Mouse (Mus musculus): ENCODE results near the gene Cd40lg. TPM values are rescaled to one million over a fixed set of nuclear protein-coding genes. Genes with fewer than 3 reads are reported as not detected.

The Cd40lg gene
- total RNA-seq (2021), result not detected
- long read RNA-seq, experiment 1, result 0 reads
- long read RNA-seq, experiment 2, result 0 reads

DNA sequence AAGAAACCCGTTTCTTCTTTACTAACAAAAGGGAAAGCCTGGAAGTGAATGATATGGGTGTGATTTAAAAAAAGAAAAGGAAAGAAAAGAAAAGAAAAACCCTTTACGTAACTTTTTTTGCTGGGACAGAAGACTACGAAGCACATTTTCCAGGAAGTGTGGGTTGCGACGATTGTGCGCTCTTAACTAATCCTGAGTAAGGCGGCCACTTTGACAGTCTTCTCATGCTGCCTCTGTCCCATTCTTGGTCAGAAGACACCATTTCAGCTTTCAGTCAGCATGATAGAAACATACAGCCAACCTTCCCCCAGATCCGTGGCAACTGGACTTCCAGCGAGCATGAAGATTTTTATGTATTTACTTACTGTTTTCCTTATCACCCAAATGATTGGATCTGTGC is at the start of gene Cd40lg:
Gene Cd40lg, plus strand, starts transcription at position 268 of the 400 bp plus-strand sequence.
- DNase-seq (ENCODE audit: low spot score in 2 of 2), result no peak

DNA sequence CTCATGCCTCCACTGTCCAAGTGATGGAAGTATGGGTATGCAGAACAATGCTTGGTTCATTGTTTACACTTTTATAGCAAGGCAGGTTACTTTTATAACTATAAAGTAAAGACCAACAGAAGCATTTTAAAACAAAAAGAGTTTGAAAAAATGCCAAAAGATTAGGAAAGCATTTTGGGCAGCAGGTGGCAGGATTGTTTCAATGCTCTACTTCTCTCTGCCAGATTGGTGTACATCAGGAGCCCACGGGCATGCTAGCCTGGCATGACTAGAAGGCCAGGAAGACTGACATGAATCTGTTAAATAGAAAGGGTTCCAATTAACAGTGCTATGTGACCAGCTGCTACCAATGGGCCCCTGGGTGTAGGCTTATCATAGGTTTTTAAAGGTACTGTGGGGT is 45.4 kb upstream of the Cd40lg start:
- DNase-seq (ENCODE audit: low spot score in 2 of 2), result peak in 1 of 2 experiments; percentile 27

- DNase-seq (ENCODE audit: low spot score in 2 of 2), result no peak
These were observed 40.7 kb upstream of the Cd40lg start for GRCm38 (mm10) chrX:57171269-57171668.

DNA sequence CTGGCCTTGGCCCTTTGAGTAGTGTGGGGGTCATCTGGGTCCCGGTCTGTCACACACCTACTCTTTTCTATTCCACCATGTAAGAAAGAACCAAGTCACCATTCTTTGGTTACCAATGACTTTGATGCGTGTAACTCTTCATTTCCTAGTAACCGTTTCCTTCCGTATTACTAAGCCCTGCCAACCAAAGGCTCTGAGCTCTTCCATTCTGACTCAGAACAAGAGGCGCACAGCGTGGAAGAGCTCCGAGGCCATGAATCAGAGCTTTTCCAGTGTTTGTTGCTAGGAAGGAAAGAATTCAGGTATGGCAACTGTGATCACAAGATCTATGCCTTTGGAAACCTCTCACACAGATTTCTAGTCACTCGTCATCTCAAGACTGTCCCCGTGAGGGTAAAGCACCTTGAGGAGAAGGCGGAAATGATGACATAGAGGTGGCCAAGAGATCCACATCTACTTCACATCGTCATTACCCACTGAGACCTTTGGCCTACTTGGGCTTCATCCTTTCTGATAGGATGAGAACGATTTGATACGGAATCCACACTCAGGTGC is 34.6 kb upstream of the Cd40lg start:
- no peak for DNase-seq (ENCODE audit: low spot score in 2 of 2)

- DNase-seq (ENCODE audit: low spot score in 2 of 2), result no peak
These were observed 29.5 kb upstream of the Cd40lg start for GRCm38 (mm10) chrX:57182470-57182869.

- no peak for DNase-seq (ENCODE audit: low spot score in 2 of 2)
These were observed 28.6 kb upstream of the Cd40lg start for GRCm38 (mm10) chrX:57183359-57183758.

DNA sequence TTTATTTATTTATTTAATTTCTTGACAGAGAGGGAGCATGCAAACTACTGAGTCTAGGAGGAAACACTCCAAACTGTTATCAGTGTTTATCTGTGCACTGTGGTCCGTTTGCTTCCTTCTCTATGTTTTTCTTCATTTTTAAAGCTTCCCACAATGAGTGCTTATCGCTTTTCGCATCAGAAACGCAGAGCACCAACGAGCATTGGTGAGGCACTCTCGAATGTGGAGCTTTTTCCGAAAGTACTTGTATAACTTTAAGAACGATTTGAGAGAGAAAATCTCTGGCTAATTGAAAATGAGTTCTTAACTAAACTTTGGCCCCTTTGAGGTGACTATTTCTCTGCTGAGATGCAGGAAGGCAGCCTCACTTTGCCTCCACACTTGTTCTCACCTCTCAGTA is 24.6 kb upstream of the Cd40lg start:
- DNase-seq (ENCODE audit: low spot score in 2 of 2), result no peak

GRCm38 (mm10) chrX:57189335-57189734 is 22.6 kb upstream of the Cd40lg start:
- DNase-seq (ENCODE audit: low spot score in 2 of 2), result no peak

DNA sequence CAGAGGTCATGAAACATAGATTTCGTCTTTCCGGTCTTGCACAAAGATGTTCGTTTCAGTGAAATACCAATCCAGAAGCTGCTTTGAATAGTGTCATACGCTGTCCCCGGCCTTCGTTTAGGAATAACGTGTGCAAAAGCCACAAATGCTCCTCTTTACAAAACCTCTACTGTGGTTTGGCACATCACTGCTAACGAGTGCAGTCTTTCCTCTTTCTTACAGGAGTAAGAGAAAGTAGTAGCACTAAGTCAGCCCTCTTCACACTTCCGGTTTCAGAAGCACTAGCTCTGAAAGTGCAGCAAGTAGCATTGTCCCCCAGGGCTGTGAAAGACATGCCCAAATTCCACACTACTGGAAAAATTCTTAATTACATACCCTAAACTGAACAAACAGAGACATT is 15.6 kb upstream of the Cd40lg start:
- DNase-seq (ENCODE audit: low spot score in 2 of 2), result no peak

GRCm38 (mm10) chrX:57198036-57198435 is 13.9 kb upstream of the Cd40lg start:
- no peak for DNase-seq (ENCODE audit: low spot score in 2 of 2)

DNA sequence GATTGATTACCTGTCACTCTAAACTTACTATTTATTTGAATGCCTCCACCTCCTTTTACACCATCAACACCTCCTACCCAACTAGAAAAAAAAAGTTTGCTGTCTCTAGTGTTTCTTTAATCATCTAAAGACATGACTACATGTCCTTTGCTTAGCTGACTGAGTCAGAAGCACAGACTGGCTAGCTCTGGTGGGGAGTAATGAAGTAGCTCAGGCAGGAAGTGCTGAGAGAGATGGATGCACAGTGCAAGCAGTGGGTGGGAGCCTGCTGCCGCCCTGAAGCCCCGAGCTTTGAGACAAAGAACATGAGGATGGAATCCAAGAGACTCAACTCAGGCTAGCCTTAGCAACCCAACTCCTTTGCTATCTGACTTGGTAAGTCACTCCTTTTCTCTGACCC is 11.5 kb upstream of the Cd40lg start:
- no peak for DNase-seq (ENCODE audit: low spot score in 2 of 2)

DNA sequence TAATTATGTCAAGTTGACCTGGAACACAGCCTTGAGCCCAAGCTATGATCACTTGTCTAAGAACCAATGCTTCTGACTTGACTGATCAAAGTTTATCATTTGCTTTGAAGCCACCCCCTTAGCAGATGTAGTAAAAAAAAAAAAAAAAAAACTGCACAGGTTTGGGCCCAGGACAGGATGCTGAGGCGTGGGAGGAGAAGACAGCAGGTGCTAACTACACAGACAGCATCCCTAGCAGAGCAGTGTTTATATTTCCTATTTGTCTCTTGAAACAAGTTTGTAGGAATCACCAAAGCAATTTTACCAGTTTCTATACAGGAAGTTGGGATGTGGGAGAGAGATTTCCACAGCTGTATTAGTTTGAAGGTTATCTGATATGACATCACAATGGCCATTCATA is 1.4 kb upstream of the Cd40lg start:
- DNase-seq (ENCODE audit: low spot score in 2 of 2), result no peak

DNA sequence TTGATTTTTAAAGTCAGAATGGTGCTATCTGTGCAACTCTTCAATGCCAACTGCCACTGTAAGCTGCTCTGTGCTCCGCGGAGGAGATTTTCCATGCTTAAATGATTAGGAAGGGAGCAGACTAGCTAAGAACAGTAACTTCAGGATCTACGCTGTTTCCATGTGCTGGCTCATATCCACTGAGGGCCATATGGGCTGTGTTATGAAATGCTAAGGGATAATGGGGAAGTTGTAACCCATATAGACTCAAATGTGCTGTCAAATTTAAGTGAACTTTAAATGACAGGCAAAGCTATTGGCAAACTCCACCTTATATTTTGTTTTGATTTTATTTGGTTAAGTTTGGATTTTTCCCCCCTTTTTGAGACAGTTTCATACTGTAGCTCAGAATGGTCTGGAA is 919 bp downstream of the Cd40lg start:
- peak in 1 of 2 experiments; percentile 15 for DNase-seq (ENCODE audit: low spot score in 2 of 2)

DNA sequence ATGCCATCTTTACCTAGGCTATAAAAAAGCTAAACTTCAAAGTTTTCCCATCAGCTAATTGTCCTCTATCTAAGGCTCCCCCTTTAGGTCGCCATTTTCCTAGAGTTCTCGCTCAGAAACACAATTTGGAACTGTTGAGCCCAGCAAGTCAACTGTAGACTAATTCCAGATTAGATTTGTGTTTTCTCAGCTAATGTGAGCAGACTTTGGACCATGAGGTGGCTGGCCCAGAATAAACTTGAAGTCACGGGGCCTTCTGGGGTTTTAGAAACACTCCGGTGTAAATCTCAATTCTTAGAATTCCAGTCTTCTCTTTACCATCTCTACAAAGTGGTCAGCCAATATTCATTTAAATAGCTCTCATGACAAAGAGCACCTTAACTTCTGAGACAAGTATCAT is 3.6 kb downstream of the Cd40lg start:
- no peak for DNase-seq (ENCODE audit: low spot score in 2 of 2)

GRCm38 (mm10) chrX:57216271-57216670 is 4.3 kb downstream of the Cd40lg start:
- no peak for DNase-seq (ENCODE audit: low spot score in 2 of 2)

DNA sequence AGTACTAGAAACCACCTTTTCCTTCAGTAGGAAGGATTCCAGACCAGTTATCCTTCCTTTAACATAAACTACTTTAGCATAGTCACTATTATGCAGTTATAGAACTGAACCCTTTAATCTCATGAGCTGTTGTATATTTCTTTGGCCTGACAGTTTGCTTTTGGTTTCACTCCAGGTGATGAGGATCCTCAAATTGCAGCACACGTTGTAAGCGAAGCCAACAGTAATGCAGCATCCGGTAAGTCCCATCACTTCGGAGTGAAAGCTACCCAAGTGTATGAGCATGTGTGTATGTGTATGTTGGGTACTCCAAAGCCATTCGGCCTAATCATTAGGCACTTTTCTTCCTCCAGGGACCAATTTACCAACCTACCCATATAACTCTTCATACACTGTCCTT is 7.6 kb downstream of the Cd40lg start:
- no peak for DNase-seq (ENCODE audit: low spot score in 2 of 2)

DNA sequence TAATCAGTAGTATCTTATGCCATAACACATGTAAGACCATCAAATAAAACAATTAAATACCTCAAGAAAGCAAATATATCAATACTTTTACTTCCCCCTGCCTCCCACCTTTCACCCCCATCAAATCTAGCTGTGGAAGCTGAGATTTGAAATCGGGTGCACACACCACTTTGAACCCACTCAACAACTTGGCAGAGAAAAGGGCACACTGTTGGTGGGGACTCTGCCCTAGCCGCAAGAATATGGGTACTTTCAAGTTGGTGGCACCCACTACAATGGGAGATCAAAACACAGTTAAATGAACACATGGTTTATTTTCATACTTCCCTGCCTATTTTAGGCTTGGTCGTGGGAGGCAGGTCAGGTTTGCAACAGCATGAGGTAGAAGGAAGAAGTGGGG is 9.9 kb downstream of the Cd40lg start:
- no peak for DNase-seq (ENCODE audit: low spot score in 2 of 2)

DNA sequence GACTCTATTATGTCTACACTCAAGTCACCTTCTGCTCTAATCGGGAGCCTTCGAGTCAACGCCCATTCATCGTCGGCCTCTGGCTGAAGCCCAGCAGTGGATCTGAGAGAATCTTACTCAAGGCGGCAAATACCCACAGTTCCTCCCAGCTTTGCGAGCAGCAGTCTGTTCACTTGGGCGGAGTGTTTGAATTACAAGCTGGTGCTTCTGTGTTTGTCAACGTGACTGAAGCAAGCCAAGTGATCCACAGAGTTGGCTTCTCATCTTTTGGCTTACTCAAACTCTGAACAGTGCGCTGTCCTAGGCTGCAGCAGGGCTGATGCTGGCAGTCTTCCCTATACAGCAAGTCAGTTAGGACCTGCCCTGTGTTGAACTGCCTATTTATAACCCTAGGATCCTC is 11.4 kb downstream of the Cd40lg start:
- DNase-seq (ENCODE audit: low spot score in 2 of 2), result peak; percentile 25 to 33

- DNase-seq (ENCODE audit: low spot score in 2 of 2), result no peak
These were observed 16.2 kb downstream of the Cd40lg start for GRCm38 (mm10) chrX:57228178-57228577.

GRCm38 (mm10) chrX:57233596-57233995 is 21.7 kb downstream of the Cd40lg start:
- DNase-seq (ENCODE audit: low spot score in 2 of 2), result peak in 1 of 2 experiments; percentile 31

DNA sequence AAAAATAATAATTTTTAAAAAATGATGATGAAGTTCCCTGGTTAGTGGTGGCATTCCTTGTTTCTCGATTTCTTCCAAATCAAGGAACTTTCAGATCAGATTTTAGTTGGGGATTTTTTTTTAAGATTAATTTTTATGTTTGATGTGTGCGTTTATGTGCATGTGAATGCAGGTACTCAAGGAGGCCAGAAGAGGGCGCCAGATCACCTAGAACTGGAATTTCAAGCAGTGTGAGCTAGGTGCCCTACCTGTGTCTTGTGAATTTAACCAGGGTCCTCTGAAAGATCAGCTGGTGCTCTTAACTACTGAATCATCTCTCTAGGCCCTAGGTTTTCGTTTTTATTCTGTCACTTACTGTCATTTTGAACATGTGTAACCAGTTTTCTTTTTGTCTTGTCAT is 24.0 kb downstream of the Cd40lg start:
- no peak for DNase-seq (ENCODE audit: low spot score in 2 of 2)

- no peak for DNase-seq (ENCODE audit: low spot score in 2 of 2)
These were observed 26.6 kb downstream of the Cd40lg start for GRCm38 (mm10) chrX:57238572-57238971.

DNA sequence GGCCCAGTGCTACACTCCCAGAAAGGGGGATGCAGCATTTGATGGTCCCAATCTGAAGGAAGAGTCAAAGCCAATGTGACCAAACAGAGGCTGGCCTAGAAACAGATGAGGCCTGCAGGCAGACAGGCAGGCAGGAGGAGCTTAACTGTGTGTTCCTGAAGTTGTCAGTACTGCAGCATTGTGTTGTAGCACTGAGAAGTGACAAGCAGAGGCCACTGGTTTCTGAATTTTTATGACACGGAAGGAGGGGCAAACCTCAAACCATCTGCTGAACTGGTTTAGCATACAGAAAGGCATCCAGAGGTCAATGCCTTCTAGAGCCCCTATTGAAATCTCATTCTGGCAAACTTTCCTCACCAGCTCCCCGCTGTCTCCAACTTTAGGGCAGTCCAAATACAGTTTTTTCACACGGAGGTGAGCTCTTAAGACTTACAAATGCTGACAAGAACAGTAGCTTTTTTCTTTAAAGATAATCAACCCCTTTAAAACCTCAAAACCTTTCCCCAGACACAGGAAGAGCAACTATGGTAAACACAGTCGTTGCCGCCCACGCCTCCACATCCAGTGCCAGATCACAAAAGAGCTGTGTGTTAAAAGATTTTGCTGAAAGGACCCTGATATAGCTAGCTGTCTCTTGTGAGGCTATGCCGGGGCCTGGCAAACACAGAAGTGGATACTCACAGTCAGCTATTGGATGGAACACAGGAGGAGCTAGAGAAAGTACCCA is 41.5 kb downstream of the Cd40lg start:
- no peak for DNase-seq (ENCODE audit: low spot score in 2 of 2)
